Mouse (Mus musculus) MEL (cell line): Measurements from ENCODE around the gene Scarb1. TPM values are rescaled to one million over a fixed set of nuclear protein-coding genes. Genes with fewer than 3 reads are reported as not detected.

Experiments
- DNase-seq: peaks from one replicate; pipeline ENCODE4 v3.0.0; 2011; ENCODE audit warnings: low read depth, low spot score
- H3K27ac ChIP-seq: 2 replicates; pipeline ENCODE4 v1.5.1; 2012; ENCODE audit warnings: low read depth, mild to moderate bottlenecking, control low read depth, low read length, moderate library complexity; ENCODE audit not compliant: control insufficient read depth
- H3K27me3 ChIP-seq, 2 experiments: fragments of 150-350 bp in 1 of 2; sonication (generic) in 1 of 2; 2 replicates each; pipeline ENCODE4 v1.6.1; 2012; ENCODE audit warnings: low read length in 2 of 2, mild to moderate bottlenecking in 2 of 2, improper control_type of control experiment in 1 of 2, moderate library complexity in 1 of 2; ENCODE audit not compliant: insufficient read depth in 2 of 2, control insufficient read depth in 1 of 2
- H3K36me3 ChIP-seq, 2 experiments: 2 replicates each; pipeline ENCODE4 v1.6.1; 2012 to 2014; ENCODE audit warnings: low read length in 2 of 2, improper control_type of control experiment in 1 of 2, inconsistent platforms in 1 of 2, mild to moderate bottlenecking in 1 of 2; ENCODE audit not compliant: insufficient read depth in 2 of 2, control insufficient read depth in 1 of 2
- H3K4me1 ChIP-seq, 2 experiments: fragments of 150-350 bp in 1 of 2; sonication (generic) in 1 of 2; 2 replicates each; pipeline ENCODE4 v1.6.1; 2012; ENCODE audit warnings: low read length in 2 of 2, improper control_type of control experiment in 1 of 2, mild to moderate bottlenecking in 1 of 2; ENCODE audit not compliant: insufficient read depth in 2 of 2, control insufficient read depth in 1 of 2
- H3K4me3 ChIP-seq, 2 experiments: fragments of 150-350 bp in 1 of 2; sonication (generic) in 1 of 2; 2 replicates each; pipeline ENCODE4 v1.5.1; 2012; ENCODE audit warnings: low read depth in 2 of 2, low read length in 2 of 2, mild to moderate bottlenecking in 2 of 2, moderate library complexity in 2 of 2, control low read depth in 1 of 2, improper control_type of control experiment in 1 of 2; ENCODE audit not compliant: control insufficient read depth in 1 of 2, insufficient read depth in 1 of 2
- H3K79me2 ChIP-seq: 2 replicates; pipeline ENCODE4 v1.6.1; 2012; ENCODE audit warnings: mild to moderate bottlenecking, low read length, moderate library complexity; ENCODE audit not compliant: control insufficient read depth, poor library complexity, insufficient read depth
- H3K9ac ChIP-seq: 2 replicates; pipeline ENCODE4 v1.6.1; 2012; ENCODE audit warnings: low read depth, mild to moderate bottlenecking, control low read depth, low read length, moderate library complexity; ENCODE audit not compliant: control insufficient read depth, poor library complexity, severe bottlenecking
- H3K9me3 ChIP-seq: fragments of 150-350 bp; sonication (generic); replicated peaks from 2 replicates; pipeline ENCODE4 v1.6.1; 2012; ENCODE audit warnings: mild to moderate bottlenecking, low read length, improper control_type of control experiment, moderate library complexity; ENCODE audit not compliant: insufficient read depth
- BHLHE40 ChIP-seq: IDR thresholded peaks from 2 replicates; pipeline ENCODE4 v1.6.1; 2012; ENCODE audit warnings: low read depth, mild to moderate bottlenecking, inconsistent platforms, low read length, improper control_type of control experiment, borderline replicate concordance
- CHD1 ChIP-seq: IDR thresholded peaks from 2 replicates; pipeline ENCODE4 v1.6.1; 2012; ENCODE audit warnings: low read depth, mild to moderate bottlenecking, inconsistent platforms, low read length, improper control_type of control experiment
- CTCF ChIP-seq, 3 experiments: IDR thresholded peaks in 2 of 3; conservative IDR thresholded peaks in 1 of 3; 2 replicates each; pipeline ENCODE4 v1.5.1; 2011 to 2012; ENCODE audit warnings: low read length in 3 of 3, low read depth in 2 of 3, mild to moderate bottlenecking in 2 of 3, improper control_type of control experiment in 1 of 3, inconsistent platforms in 1 of 3, mixed read lengths in 1 of 3, moderate library complexity in 1 of 3; ENCODE audit not compliant: control insufficient read depth in 1 of 3, insufficient read depth in 1 of 3, poor library complexity in 1 of 3, severe bottlenecking in 1 of 3
- E2F4 ChIP-seq: IDR thresholded peaks from 2 replicates; pipeline ENCODE4 v1.6.1; 2011; ENCODE audit warnings: low read depth, low read length, improper control_type of control experiment, borderline replicate concordance
- ETS1 ChIP-seq: IDR thresholded peaks from 2 replicates; pipeline ENCODE4 v1.6.1; 2012; ENCODE audit warnings: low read depth, mild to moderate bottlenecking, inconsistent platforms, low read length, improper control_type of control experiment, moderate library complexity
- GABPA ChIP-seq: IDR thresholded peaks from 2 replicates; pipeline ENCODE4 v1.6.1; 2012; ENCODE audit warnings: low read depth, mild to moderate bottlenecking, inconsistent platforms, low read length, improper control_type of control experiment, moderate library complexity
- GATA1 ChIP-seq: IDR thresholded peaks from 2 replicates; pipeline ENCODE4 v1.6.1; 2011; ENCODE audit warnings: low read depth, low read length, improper control_type of control experiment
- KAT2A ChIP-seq: conservative IDR thresholded peaks from 2 replicates; pipeline ENCODE4 v1.6.1; 2012; ENCODE audit warnings: low read depth, low read length, improper control_type of control experiment, inconsistent platforms
- MAFK ChIP-seq: IDR thresholded peaks from 2 replicates; pipeline ENCODE4 v1.6.1; 2011; ENCODE audit warnings: low read depth, mild to moderate bottlenecking, low read length, improper control_type of control experiment, borderline replicate concordance
- MAZ ChIP-seq: IDR thresholded peaks from 2 replicates; pipeline ENCODE4 v1.6.1; 2012; ENCODE audit warnings: low read depth, mild to moderate bottlenecking, inconsistent platforms, low read length, improper control_type of control experiment
- MXI1 ChIP-seq: IDR thresholded peaks from 2 replicates; pipeline ENCODE4 v1.6.1; 2011; ENCODE audit warnings: mild to moderate bottlenecking, low read depth, low read length, improper control_type of control experiment
- MYC ChIP-seq: IDR thresholded peaks from 2 replicates; pipeline ENCODE4 v1.6.1; 2011; ENCODE audit warnings: low read depth, mild to moderate bottlenecking, low read length, improper control_type of control experiment, moderate library complexity
- POLR2AphosphoS2 ChIP-seq: IDR thresholded peaks from 2 replicates; pipeline ENCODE4 v1.6.1; 2011; ENCODE audit warnings: low read length, improper control_type of control experiment
- RAD21 ChIP-seq: IDR thresholded peaks from 2 replicates; pipeline ENCODE4 v1.6.1; 2011; ENCODE audit warnings: mild to moderate bottlenecking, low read depth, low read length, improper control_type of control experiment
- SIN3A ChIP-seq: IDR thresholded peaks from 2 replicates; pipeline ENCODE4 v1.6.1; 2012; ENCODE audit warnings: low read length, improper control_type of control experiment, inconsistent platforms
- SMC3 ChIP-seq: IDR thresholded peaks from 2 replicates; pipeline ENCODE4 v1.6.1; 2011; ENCODE audit warnings: low read depth, low read length, improper control_type of control experiment
- TBP ChIP-seq: IDR thresholded peaks from 2 replicates; pipeline ENCODE4 v1.8.0; 2011; ENCODE audit warnings: low read depth, low read length, improper control_type of control experiment
- UBTF ChIP-seq: IDR thresholded peaks from 2 replicates; pipeline ENCODE4 v1.6.1; 2012; ENCODE audit warnings: low read depth, mild to moderate bottlenecking, inconsistent platforms, low read length, improper control_type of control experiment, moderate library complexity, borderline replicate concordance; ENCODE audit not compliant: insufficient read depth
- USF1 ChIP-seq: IDR thresholded peaks from 2 replicates; pipeline ENCODE4 v1.6.1; 2014; ENCODE audit warnings: low read depth, mild to moderate bottlenecking, inconsistent platforms, low read length, improper control_type of control experiment, moderate library complexity
- ZC3H11A ChIP-seq: IDR thresholded peaks from 2 replicates; pipeline ENCODE4 v1.6.1; 2012; ENCODE audit warnings: low read depth, mild to moderate bottlenecking, inconsistent platforms, low read length, improper control_type of control experiment
- ZKSCAN1 ChIP-seq: IDR thresholded peaks from 2 replicates; pipeline ENCODE4 v1.6.1; 2012; ENCODE audit warnings: low read depth, mild to moderate bottlenecking, inconsistent platforms, low read length, improper control_type of control experiment, moderate library complexity
- polyA plus RNA-seq, 2 experiments: library from polyadenylated mRNA; stranded (reverse) in 1 of 2; unstranded in 1 of 2; fragments of >175 nt in 1 of 2; fragments of >200 nt in 1 of 2; gene quantifications; 2 replicates each; pipeline versions ENCODE4 v1.2.1 to v1.2.4; 2012; ENCODE audit warnings: low replicate concordance in 2 of 2, low read depth in 1 of 2; ENCODE audit not compliant: insufficient read length in 2 of 2, insufficient read depth in 1 of 2, missing spikeins in 1 of 2
- total RNA-seq: library from RNA; depleted of rRNA; stranded (reverse); fragments of 300-350 nt; gene quantifications from 2 replicates; pipeline ENCODE4 v1.2.3, GENCODE M21; 2012

Gene Scarb1
- total and polyA plus RNA-seq, 3 experiments: 53.1 to 98.3 TPM; not detected in 1

DNA sequence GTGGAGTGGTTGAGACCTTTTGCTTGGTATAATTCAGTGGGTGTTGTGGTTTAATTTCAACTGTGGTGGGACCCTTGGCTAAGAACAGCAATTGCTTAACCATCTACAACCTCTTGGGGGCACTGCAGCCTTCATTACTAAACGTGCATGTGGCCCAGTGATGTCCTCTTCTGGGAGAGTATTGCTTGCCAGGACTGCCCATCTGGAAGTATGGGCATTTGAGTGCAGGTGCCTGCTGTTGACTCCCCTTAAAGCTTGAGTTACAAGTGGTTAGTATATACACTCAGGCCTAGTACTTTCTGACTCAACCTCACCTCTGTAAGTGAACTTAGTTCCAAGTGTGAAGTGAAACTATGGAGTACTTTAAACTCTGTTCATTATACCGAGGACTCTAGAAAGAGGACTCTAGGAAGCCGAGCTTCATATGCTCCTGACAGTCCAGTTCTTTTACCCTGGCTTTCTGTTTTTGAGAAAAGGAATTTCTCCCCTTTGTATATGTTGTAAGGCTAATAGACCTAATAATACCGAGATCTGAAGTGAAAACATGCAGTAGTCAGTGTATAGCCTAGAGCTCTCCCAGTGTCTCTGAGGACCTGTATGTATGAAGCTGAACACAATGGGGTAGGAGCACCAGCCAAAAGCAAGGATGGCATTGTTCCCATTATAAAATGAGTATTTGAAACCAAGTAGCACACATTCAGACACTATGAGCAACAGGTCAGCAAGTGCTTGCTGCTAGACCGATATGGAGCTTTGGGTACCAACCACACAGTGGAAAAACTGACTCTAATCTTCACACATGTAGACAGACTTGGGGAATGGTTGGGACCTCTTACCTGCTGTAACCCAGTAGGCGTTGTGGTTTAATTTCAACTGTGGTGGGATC lies 42.0 kb upstream of the Scarb1 start:
- H3K27me3 ChIP-seq: no peaks in the 10 kb centered on the region
- peaks cover 0 to 3% of the 10 kb centered on the region in 2 experiments; a peak in 1 of 4 replicates for H3K4me1 ChIP-seq
- peak; percentile 89 for DNase-seq
- no peaks in the 10 kb centered on the region for H3K9me3 ChIP-seq
- TF ChIP-seq MAFK (0 out of 2 replicates have a peak, but pooled peaks have one; percentile 5), KAT2A (no peak), MXI1 (peak; percentile 70), MYC (peak; percentile 92), UBTF (0 out of 2 replicates have a peak, but pooled peaks have one; percentile 62), RAD21 (peak; percentile 92), SIN3A (peak; percentile 47; the same call in 1 of the 2 replicates), ZC3H11A (peak; percentile 80), USF1 (peak; percentile 22; the same call in 1 of the 2 replicates), E2F4 (no peak), GABPA (no peak), BHLHE40 (peak; percentile 36; the same call in 1 of the 2 replicates), TBP (0 out of 2 replicates have a peak, but pooled peaks have one; percentile 37), ZKSCAN1 (0 out of 2 replicates have a peak, but pooled peaks have one; percentile 17), CHD1 (no peak), ETS1 (0 out of 2 replicates have a peak, but pooled peaks have one; percentile 25), GATA1 (no peak), CTCF (IDR thresholded peaks at IDR 0.05 in 2 of 3, conservative IDR thresholded peaks at IDR 0.05 in 1 of 3; ENCODE audit: control insufficient read depth in 1 of 3, insufficient read depth in 1 of 3, low read depth in 2 of 3, low read length in 3 of 3, poor library complexity in 1 of 3, severe bottlenecking in 1 of 3) (peak; percentile 80 to 93 (median 90)), MAZ (peak; percentile 36; the same call in 1 of the 2 replicates), SMC3 (peak; percentile 76), POLR2AphosphoS2 (peak; percentile 57)
- peak overlapping the region; percentile 12 for H3K27ac ChIP-seq
- peak overlapping the region; percentile 8 to 29; a peak in 2 of 4 replicates for H3K4me3 ChIP-seq
- peaks cover 6 to 11% of the 10 kb centered on the region in 2 experiments for H3K36me3 ChIP-seq
- H3K79me2 ChIP-seq: peaks cover 3% of the 10 kb centered on the region; the same call in 1 of the 2 replicates
- peak overlapping the region; percentile 28; the same call in 1 of the 2 replicates for H3K9ac ChIP-seq
